Mouse (Mus musculus): ENCODE data around the gene Prrt2. TPM values are rescaled to one million over a fixed set of nuclear protein-coding genes. Genes with fewer than 3 reads are reported as not detected.

The Prrt2 gene
- polyA plus RNA-seq, 1 experiment from 2014 or later = 0.36 TPM

DNA sequence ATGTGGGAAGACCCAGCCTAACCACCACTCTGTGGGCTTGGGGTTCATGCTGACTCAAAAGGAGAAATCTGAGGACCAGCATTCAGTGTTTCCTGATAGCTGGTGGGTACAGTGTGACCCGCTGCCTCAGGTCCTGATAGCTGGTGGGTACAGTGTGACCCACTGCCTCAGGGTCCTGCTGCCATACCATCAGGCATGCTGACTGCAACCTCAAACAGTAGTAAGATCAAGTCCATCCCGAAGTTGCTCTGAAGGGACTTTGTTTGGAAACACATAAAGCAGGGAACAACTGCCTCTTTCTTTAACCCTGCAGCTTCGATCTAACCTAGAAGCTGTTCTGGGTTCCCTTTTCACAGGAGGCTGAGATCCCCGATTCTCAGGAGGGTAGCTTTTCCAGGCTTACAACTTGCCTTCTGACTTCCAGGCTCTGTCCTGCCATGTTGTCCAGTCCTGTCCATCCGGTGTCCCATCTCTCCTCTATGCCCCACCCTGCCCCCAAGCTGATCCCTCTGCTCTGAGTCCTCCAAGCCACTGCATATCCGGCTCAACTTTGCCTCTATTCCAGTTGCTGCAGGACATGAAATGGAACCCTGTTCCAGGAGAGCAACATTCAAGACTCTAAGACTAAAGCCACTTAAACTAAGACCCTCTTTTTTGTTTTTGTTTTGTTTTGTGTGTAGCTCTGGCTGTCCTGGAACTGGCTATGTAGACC, 13.5 kb downstream of the Prrt2 start:
- ATAC-seq (no peak), DNase-seq (ENCODE audit: low read depth, low spot score) (no peak)
- TF ChIP-seq CTCF (IDR thresholded peaks at IDR 0.05) = no peak
- CTCF ChIA-PET = no interaction called here
- POLR2A ChIA-PET = interaction anchor here (0.6 to 0.7 kb wide), 2 partner anchors 8 to 10 kb away, joined by 3 read pairs; partner anchors contain the start of gene Pagr1a
- in situ Hi-C loops (cut with MboI; ENCODE audit: low pct_unique_long_range_greater_than_20kb) = no loop called here
- no peaks in the 10 kb centered on the region for H3K27me3 ChIP-seq

DNA sequence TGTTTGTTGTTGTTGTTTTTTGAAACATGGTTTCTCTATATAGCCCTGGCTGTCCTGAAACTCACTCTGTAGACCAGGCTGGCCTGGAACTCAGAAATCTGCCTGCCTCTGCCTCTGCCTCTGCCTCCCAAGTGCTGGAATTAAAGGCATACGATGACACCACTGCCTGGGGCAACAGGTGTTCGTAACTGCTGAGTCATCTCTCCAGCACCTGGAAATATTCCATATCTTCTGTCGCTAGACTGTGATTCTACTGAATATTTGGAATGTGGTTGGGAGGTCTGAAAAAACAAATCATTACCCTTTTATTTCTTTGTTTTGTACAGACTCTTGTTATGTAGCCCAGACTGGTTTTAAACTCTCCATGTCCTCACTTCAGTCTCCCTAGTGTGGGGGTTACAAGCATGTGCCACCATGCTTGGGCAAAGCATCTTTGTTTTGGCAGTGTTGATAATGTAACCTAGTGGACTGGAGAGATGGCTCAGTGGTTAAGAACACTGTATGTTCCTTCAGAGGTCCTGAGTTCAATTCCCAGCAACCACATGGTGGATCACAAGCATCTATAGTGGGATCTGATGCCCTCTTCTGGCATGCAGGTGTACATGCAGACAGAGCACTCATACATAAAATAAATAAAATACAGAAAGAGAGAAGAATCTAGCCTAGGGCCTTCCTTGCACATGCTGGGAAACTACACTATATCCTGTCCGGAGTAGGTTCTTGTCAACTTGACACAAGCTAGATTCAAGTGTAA, 16.7 kb downstream of the Prrt2 start:
- no peak for TF ChIP-seq CTCF (IDR thresholded peaks at IDR 0.05)
- in situ Hi-C loops (cut with MboI; ENCODE audit: low pct_unique_long_range_greater_than_20kb) = no loop called here
- CTCF ChIA-PET = interaction anchor here (1.0 kb wide), 1 partner anchor 13 kb away, joined by 3 read pairs; the partner anchor contains the start of gene Pagr1a
- ATAC-seq (no peak), DNase-seq (ENCODE audit: low read depth, low spot score) (no peak)
- POLR2A ChIA-PET = interaction anchor here (0.5 to 0.6 kb wide), 2 partner anchors 10 to 220 kb away, joined by 3 to 4 read pairs; partner anchors contain the start of gene Mvp
- no peaks in the 10 kb centered on the region for H3K27me3 ChIP-seq

DNA sequence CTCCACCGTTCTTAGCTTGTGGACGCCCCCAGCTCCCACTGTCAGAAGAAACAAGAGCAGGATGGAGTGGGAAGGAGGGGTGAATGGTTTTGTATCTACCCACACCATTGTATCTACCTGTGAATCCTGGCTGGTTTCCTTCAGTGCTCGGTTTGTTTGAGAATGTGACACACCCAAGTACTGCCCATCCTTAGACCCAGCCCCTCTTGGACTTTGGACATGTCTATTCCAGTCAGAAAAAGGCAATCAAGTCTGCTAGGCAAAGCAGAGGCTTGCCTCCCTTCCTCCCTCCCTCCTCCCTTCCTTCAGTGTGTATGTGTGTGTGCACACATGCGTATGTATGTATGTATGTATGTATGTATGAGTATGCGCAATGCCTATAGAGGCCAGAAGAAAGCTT, 17.4 kb downstream of the Prrt2 start:
- in situ Hi-C loops (cut with MboI; ENCODE audit: low pct_unique_long_range_greater_than_20kb) = no loop called here
- no peak for DNase-seq (ENCODE audit: low read depth, low spot score)
- CTCF ChIA-PET = no interaction called here
- no peak for TF ChIP-seq CTCF (IDR thresholded peaks at IDR 0.05)
- H3K27me3 ChIP-seq = no peaks in the 10 kb centered on the region
- POLR2A ChIA-PET = interaction anchor here (0.5 kb wide), 1 partner anchor 11 kb away, joined by 3 read pairs; the partner anchor contains the start of gene Mvp
- ATAC-seq = no peak

DNA sequence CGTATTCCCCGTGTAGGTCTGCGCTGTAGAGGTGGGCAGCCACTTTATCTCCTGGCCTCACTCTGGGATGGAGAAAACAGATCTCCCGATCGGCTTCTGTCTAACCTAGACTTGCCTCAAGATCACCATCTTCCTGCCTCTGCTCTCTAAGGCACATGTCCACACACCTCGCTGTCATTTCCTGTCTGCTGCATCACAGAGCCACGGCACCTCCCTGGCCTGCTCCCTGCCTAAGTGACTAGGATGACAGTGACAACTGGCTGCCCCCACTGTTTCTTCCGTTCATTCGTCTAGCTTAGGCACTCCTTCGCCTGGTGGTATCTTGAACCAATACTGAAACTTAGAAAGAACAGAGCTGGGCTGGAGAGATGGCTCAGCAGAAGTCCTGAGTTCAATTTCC, 21.4 kb downstream of the Prrt2 start:
- ChIA-PET POLR2A (interaction anchor here (0.5 kb wide), 1 partner anchor 8 kb away, joined by 3 read pairs; no protein-coding TSS in a partner anchor), CTCF (interaction anchor here (0.8 to 2.3 kb wide), 2 partner anchors 17 to 23 kb away, joined by 3 to 7 read pairs; partner anchors contain the start of genes Cdiptos, Pagr1a and Pagr1b)
- ATAC-seq (no peak), DNase-seq (ENCODE audit: low read depth, low spot score) (no peak)
- no peaks in the 10 kb centered on the region for H3K27me3 ChIP-seq
- in situ Hi-C loops (cut with MboI; ENCODE audit: low pct_unique_long_range_greater_than_20kb) = no loop called here
- no peak for TF ChIP-seq CTCF (IDR thresholded peaks at IDR 0.05)

DNA sequence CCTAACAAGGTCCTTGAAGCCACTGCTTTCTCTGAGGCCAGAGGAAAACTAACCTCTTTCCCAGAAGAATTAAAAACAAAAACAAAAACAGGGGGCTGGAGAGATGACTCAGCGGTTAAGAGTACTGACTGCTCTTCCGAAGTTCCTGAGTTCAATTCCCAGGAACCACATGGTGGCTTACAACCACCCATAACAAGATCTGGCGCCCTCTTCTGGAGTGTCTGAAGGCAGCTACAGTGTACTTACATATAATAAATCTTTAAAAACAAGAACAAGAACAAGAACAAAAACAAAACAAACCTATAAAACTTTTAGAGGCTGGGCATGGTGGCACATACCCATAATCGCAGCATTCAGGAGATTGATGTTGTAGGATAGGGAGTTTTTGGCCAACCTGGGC, 24.6 kb downstream of the Prrt2 start:
- no peaks in the 10 kb centered on the region for H3K27me3 ChIP-seq
- in situ Hi-C loops (cut with MboI; ENCODE audit: low pct_unique_long_range_greater_than_20kb) = no loop called here
- no peak for ATAC-seq
- no peak for DNase-seq (ENCODE audit: low read depth, low spot score)
- CTCF ChIA-PET = interaction anchor here (1.2 kb wide), 1 partner anchor 15 kb away, joined by 3 read pairs; no protein-coding TSS in a partner anchor
- no peak for TF ChIP-seq CTCF (IDR thresholded peaks at IDR 0.05)
- POLR2A ChIA-PET = no interaction called here

DNA sequence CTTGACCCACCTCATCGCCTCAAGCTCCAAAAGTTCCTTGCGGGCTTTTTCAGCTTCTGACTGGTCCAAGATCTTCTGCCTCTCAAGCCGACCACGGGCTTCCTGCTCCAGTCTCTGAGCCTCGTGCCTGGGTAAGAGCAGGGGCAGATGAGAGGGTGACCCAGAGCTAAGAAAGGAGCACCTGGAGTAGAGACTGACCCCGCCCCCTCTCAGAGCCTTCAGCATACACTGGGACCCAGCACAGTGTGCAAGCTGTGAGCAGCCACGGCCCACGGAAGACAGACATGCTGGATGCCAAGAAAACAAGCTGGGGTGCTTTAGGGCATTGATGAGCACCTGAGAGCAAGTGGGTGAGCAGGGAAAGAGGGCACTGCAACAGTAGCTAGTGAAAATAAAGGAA, 32.2 kb downstream of the Prrt2 start:
- H3K27me3 ChIP-seq = no peaks in the 10 kb centered on the region
- ChIA-PET CTCF (no interaction called here), POLR2A (interaction anchor here (0.6 kb wide), 1 partner anchor 22 kb away, joined by 3 read pairs; no protein-coding TSS in a partner anchor)
- in situ Hi-C loops (cut with MboI; ENCODE audit: low pct_unique_long_range_greater_than_20kb) = no loop called here
- DNase-seq (ENCODE audit: low read depth, low spot score) = no peak
- no peak for TF ChIP-seq CTCF (IDR thresholded peaks at IDR 0.05)
- no peak for ATAC-seq

DNA sequence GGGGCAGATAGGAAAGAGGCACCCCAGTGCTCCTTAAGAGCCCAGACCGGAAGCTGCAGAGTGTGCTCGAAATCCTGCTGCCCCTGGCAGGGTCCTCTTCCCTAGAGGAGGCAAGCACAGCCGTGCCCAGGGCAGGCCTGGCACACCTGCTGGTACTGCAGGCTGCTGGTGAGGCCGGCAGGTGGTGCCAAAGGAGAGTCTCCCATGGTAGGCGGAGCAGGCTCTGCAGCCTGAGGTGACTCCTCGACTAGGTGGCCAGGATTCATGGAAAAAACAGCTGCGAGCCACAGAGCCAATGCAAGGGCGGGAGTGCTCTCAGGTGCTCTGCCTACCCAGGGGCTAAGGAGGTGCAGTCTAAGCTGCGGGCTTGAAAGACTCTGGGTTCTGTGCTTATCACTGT, 34.7 kb downstream of the Prrt2 start:
- no peak for TF ChIP-seq CTCF (IDR thresholded peaks at IDR 0.05)
- ChIA-PET CTCF (no interaction called here), POLR2A (interaction anchor here (0.9 kb wide), 1 partner anchor 14 kb away, joined by 3 read pairs; no protein-coding TSS in a partner anchor)
- DNase-seq (ENCODE audit: low read depth, low spot score) = no peak
- no peaks in the 10 kb centered on the region for H3K27me3 ChIP-seq
- in situ Hi-C loops (cut with MboI; ENCODE audit: low pct_unique_long_range_greater_than_20kb) = no loop called here
- ATAC-seq = peak; percentile 57

DNA sequence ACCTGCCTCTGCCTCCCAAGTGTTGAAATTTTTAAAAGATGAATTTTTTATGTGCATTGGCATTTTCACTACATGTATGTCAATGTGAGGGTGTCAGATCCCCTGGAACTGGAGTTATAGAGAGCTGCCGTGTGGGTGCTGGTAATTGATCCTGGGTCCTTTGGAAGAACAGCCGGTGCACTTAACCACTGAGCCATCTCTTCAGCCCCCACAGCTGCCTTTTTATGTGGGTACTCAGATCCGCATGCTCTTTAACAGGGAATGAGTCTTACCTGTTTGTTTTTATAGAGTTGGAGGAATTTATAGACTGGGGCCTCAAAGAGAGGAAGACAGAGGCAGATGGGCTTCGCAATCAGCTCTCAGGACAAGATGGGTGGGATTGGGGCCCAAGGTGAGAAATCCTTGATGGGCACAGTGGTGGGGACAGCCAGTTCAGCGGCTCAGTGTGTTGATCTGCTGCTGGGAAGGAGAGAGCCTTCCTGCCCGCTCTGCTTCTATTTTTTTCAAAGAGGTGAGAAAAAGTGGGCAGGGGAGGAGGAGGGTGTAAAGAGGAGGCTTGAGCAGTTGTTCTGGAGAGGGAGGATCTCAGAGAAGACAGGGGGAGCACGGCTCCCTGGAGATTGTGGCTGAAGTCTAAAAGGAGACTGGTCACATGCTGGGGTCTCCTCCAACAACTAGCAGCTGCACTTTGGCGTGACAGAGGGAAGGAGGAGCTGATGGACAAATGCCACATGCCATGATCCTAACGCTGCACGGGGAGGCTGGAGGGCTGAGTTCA, 36.2 kb downstream of the Prrt2 start:
- ChIA-PET CTCF (no interaction called here), POLR2A (no interaction called here)
- in situ Hi-C loops (cut with MboI; ENCODE audit: low pct_unique_long_range_greater_than_20kb) = no loop called here
- ATAC-seq (no peak), DNase-seq (ENCODE audit: low read depth, low spot score) (no peak)
- H3K27me3 ChIP-seq = no peaks in the 10 kb centered on the region
- no peak for TF ChIP-seq CTCF (IDR thresholded peaks at IDR 0.05)

DNA sequence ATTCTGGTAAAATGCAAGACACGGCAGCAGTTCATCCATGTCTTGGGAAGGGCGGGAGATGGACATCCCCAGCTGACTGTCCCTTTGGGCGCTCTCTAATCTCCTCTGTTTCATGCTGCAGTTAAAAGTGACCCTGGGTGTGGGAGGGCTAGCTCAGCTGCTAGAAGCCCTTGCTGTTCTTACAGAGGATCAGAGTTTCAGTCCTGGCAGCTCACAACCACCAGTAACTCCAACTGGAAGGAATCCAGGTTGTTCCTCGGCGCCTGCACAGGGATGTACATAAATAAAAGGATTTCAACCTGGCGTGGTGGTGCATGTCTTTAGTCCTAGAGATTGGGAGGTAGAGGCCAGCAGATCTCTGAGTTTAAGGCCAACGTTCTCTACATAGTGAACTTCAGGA, 37.9 kb downstream of the Prrt2 start:
- DNase-seq (ENCODE audit: low read depth, low spot score) = no peak
- CTCF ChIA-PET = no interaction called here
- TF ChIP-seq CTCF (IDR thresholded peaks at IDR 0.05) = no peak
- in situ Hi-C loops (cut with MboI; ENCODE audit: low pct_unique_long_range_greater_than_20kb) = no loop called here
- POLR2A ChIA-PET = no interaction called here
- no peaks in the 10 kb centered on the region for H3K27me3 ChIP-seq
- no peak for ATAC-seq

DNA sequence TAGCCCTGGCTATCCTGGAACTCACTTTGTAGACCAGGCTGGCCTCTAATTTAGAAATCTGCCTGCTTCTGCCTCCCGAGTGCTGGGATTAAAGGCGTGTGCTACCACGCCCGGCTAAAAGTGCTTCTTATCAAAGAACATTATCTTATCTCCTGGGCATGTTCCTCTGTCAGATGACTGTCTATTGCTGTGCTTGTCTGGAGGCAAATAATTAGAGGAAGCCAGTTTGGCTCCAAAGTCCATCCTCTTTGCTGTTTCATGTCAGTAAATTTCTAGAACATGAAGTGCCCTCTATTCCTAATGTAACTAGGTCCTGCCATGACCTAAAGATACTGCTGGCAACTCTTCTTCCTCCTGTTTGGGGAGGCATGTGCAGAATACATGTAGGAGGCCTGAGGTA, 39.0 kb downstream of the Prrt2 start:
- in situ Hi-C loops (cut with MboI; ENCODE audit: low pct_unique_long_range_greater_than_20kb) = no loop called here
- POLR2A ChIA-PET = interaction anchor here (1.8 kb wide), 1 partner anchor 35 kb away, joined by 4 read pairs; the partner anchor contains the start of genes Pagr1a and Pagr1b
- TF ChIP-seq CTCF (IDR thresholded peaks at IDR 0.05) = no peak
- H3K27me3 ChIP-seq = no peaks in the 10 kb centered on the region
- DNase-seq (ENCODE audit: low read depth, low spot score) (no peak), ATAC-seq (no peak)
- CTCF ChIA-PET = no interaction called here
